Mouse (Mus musculus) brain, embryonic 18.5 days (tissue): Measurements from ENCODE around the gene Rsrp1.
"Not testable (repeated sequence)": the region's sequence is repeated elsewhere in the genome, so short reads cannot be mapped to it uniquely, and the experiment has no call there.

Experiments
- DNase-seq: peaks from one replicate; pipeline ENCODE4 v3.0.0-alpha.2; 2012; ENCODE audit warnings: low read depth, low spot score

Gene Rsrp1

GRCm38 (mm10) chr4:134923258-134924018 lies at the start of gene Rsrp1:
Gene Rsrp1, plus strand, starts transcription at chr4:134923592.
- peak; percentile 97 for DNase-seq

GRCm38 (mm10) chr4:134876171-134876570 lies 47.2 kb upstream of the Rsrp1 start:
- DNase-seq: no peak

GRCm38 (mm10) chr4:134879410-134879981 lies 43.9 kb upstream of the Rsrp1 start:
- peak; percentile 12 for DNase-seq

GRCm38 (mm10) chr4:134880041-134880440 lies 43.4 kb upstream of the Rsrp1 start:
- DNase-seq: no peak

- no peak for DNase-seq
Observed at GRCm38 (mm10) chr4:134883266-134883665, 40.1 kb upstream of the Rsrp1 start.

GRCm38 (mm10) chr4:134883808-134884207 lies 39.6 kb upstream of the Rsrp1 start:
- DNase-seq: no peak

GRCm38 (mm10) chr4:134884364-134884763 lies 39.0 kb upstream of the Rsrp1 start:
- no peak for DNase-seq

GRCm38 (mm10) chr4:134892096-134892495 lies 31.3 kb upstream of the Rsrp1 start:
- DNase-seq: no peak

- no peak for DNase-seq
Observed at GRCm38 (mm10) chr4:134897256-134897655, 26.1 kb upstream of the Rsrp1 start.

GRCm38 (mm10) chr4:134901126-134901525 lies 22.3 kb upstream of the Rsrp1 start:
- DNase-seq: no peak

- no peak for DNase-seq
Observed at GRCm38 (mm10) chr4:134903046-134903445, 20.3 kb upstream of the Rsrp1 start.

- DNase-seq: not testable (repeated sequence)
Observed at GRCm38 (mm10) chr4:134911406-134911805, 12.0 kb upstream of the Rsrp1 start.

GRCm38 (mm10) chr4:134913413-134913812 lies 10.0 kb upstream of the Rsrp1 start:
- DNase-seq: no peak

- no peak for DNase-seq
Observed at GRCm38 (mm10) chr4:134914122-134914863, 9.1 kb upstream of the Rsrp1 start.

- DNase-seq: peak; percentile 80
Observed at GRCm38 (mm10) chr4:134914864-134915209, 8.6 kb upstream of the Rsrp1 start, which contains the start of gene Tmem50a. Gene Tmem50a, minus strand, starts transcription at chr4:134915024.

- no peak for DNase-seq
Observed at GRCm38 (mm10) chr4:134915223-134916050, 8.0 kb upstream of the Rsrp1 start.

- DNase-seq: no peak
Observed at GRCm38 (mm10) chr4:134917194-134917593, 6.2 kb upstream of the Rsrp1 start.

GRCm38 (mm10) chr4:134918381-134918780 lies 5.0 kb upstream of the Rsrp1 start:
- DNase-seq: no peak

GRCm38 (mm10) chr4:134919733-134920540 lies 3.5 kb upstream of the Rsrp1 start:
- DNase-seq: no peak

- no peak for DNase-seq
Observed at GRCm38 (mm10) chr4:134920631-134921030, 2.8 kb upstream of the Rsrp1 start.

GRCm38 (mm10) chr4:134921703-134922102 lies 1.7 kb upstream of the Rsrp1 start:
- DNase-seq: no peak
